Mouse (Mus musculus) megakaryocyte, embryonic 14.5 days (primary cell): Measurements from ENCODE around the gene Mat2b.

Source experiments
- FLI1 ChIP-seq: IDR thresholded peaks from 2 replicates; pipeline ENCODE4 v1.6.1; 2012; ENCODE audit warnings: low read length, inconsistent platforms, mixed read lengths
- GATA1 ChIP-seq: IDR thresholded peaks from 3 replicates; pipeline ENCODE4 v1.6.1; 2012; ENCODE audit warnings: mixed read lengths, low read length, inconsistent platforms, borderline replicate concordance

- TF ChIP-seq GATA1: no peak
- TF ChIP-seq FLI1: no peak
These were observed 4.4 kb downstream of the Mat2b start for GRCm38 (mm10) chr11:40690444-40691127.
